Mouse (Mus musculus): ENCODE data around the gene Hspb6. TPM values are rescaled to one million over a fixed set of nuclear protein-coding genes. Genes with fewer than 3 reads are reported as not detected.
A peak's percentile ranks its signal among the peaks of the same experiment; 100 is the strongest.

Gene Hspb6
- polyA plus RNA-seq, 1 experiment = 3.7 TPM

DNA sequence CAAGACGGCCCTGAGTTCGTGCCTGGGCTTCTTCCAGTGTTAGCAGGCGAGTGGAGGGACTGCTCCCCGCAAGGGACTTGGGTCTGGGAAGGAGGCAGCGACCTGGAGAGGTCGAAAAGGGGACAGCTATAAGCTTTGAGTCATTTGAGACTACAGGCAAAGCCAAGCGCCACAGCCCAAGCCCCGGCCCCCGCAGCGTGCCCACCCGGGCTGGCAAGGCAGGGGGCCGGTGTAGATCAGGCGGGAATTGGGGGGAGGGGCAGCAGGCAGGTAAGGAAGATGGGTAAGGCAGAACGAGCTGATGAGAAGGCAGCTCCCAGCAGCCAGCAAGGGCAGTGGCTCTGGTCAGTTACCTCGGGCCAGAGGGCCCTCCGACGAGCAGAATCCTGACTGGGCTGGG lies 25.6 kb upstream of the Hspb6 start:
- H3K4me1 ChIP-seq (ENCODE audit: control insufficient read depth) = peaks cover 5% of the 10 kb centered on the region
- no peaks in the 10 kb centered on the region for H3K27me3 ChIP-seq (ENCODE audit: control insufficient read depth)
- TF ChIP-seq GATA1 (IDR thresholded peaks at IDR 0.05; ENCODE audit: low read length) = no peak
- no peak for TF ChIP-seq TAL1 (IDR thresholded peaks at IDR 0.05; ENCODE audit: low read length)
- H3K9me3 ChIP-seq (ENCODE audit: control insufficient read depth, low read length) = no peaks in the 10 kb centered on the region
- no peak overlapping the region for H3K4me3 ChIP-seq (replicated peaks)
- peaks cover 85% of the 10 kb centered on the region for H3K36me3 ChIP-seq (ENCODE audit: control insufficient read depth)

DNA sequence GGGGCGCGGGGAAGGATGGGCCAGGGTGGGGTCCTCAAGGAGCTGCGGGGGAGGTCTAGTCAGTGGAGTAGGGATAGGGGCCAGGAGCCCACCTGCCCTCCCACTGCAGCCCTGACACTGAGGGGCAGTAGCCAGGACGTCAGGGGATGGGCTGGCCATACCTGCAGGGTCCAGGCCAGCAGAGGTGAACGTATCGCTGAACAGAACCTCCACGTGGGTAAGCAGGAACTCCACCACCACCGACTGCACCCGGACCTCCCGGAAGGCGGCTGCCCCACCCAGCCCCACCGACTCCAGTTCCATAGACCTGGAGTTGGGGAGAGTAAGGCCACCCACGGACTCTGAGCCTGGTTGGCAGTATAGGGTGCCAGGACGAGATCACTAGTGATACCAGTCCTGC lies 25.0 kb upstream of the Hspb6 start:
- Histone ChIP-seq H3K36me3 (ENCODE audit: control insufficient read depth) (peaks cover 91% of the 10 kb centered on the region), H3K9me3 (ENCODE audit: control insufficient read depth, low read length) (no peaks in the 10 kb centered on the region), H3K4me3 (replicated peaks) (no peak overlapping the region), H3K4me1 (ENCODE audit: control insufficient read depth) (peaks cover 11% of the 10 kb centered on the region), H3K27me3 (ENCODE audit: control insufficient read depth) (no peaks in the 10 kb centered on the region)
- no peak for TF ChIP-seq GATA1 (IDR thresholded peaks at IDR 0.05; ENCODE audit: low read length)
- no peak for TF ChIP-seq TAL1 (IDR thresholded peaks at IDR 0.05; ENCODE audit: low read length)

DNA sequence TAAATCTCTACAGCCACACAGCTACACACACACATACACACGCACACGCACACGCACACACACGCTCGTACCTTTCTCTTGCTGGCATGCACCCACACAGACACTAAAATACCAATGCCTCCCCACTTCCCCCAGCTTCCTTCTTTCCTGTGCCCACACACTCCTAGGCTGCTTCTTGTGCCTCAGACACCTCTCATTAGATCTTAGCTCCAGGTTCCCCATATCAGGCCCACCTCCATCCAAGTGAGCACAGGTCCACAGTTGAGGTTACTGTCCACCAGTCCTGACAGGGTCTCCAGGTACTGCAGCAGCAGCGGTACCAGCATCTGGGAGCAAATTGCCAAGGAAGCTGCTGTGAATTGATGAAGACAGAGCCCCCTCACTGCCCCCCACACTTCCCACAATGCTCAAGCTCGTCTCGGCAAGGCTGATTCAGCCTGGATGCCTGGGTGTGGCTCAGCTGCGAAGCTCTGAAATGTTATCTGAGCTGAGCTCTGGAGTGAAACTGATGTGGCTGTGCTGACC lies 20.6 kb upstream of the Hspb6 start:
- Histone ChIP-seq H3K36me3 (ENCODE audit: control insufficient read depth) (peaks cover 69% of the 10 kb centered on the region), H3K4me3 (replicated peaks) (no peak overlapping the region), H3K4me1 (ENCODE audit: control insufficient read depth) (peaks cover 52% of the 10 kb centered on the region), H3K27me3 (ENCODE audit: control insufficient read depth) (peaks cover 6% of the 10 kb centered on the region; the same call in 1 of the 2 replicates), H3K9me3 (ENCODE audit: control insufficient read depth, low read length) (no peaks in the 10 kb centered on the region)
- no peak for TF ChIP-seq GATA1 (IDR thresholded peaks at IDR 0.05; ENCODE audit: low read length)
- TF ChIP-seq TAL1 (IDR thresholded peaks at IDR 0.05; ENCODE audit: low read length) = no peak

DNA sequence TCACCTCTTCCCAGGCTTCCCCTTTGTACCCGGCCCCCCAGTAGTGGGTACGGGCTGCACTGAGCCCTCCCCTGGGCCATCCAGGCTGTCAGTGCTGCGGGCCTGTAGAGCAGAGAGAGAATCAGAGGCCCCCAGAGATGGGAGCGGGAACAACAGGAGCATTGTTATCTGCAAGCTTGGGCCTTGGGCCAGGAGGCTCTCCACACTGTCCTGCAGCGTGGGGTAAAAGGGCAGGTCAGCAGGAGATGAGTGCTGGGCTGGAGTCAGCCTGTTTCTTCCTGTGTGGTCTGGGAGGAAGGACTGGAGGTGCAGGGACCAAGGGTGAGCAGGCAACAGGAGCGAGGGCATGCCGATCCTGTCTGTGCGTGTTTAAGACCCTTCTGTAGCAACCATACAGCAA lies 19.0 kb upstream of the Hspb6 start:
- peak overlapping the region; percentile 2 for H3K4me3 ChIP-seq (replicated peaks)

DNA sequence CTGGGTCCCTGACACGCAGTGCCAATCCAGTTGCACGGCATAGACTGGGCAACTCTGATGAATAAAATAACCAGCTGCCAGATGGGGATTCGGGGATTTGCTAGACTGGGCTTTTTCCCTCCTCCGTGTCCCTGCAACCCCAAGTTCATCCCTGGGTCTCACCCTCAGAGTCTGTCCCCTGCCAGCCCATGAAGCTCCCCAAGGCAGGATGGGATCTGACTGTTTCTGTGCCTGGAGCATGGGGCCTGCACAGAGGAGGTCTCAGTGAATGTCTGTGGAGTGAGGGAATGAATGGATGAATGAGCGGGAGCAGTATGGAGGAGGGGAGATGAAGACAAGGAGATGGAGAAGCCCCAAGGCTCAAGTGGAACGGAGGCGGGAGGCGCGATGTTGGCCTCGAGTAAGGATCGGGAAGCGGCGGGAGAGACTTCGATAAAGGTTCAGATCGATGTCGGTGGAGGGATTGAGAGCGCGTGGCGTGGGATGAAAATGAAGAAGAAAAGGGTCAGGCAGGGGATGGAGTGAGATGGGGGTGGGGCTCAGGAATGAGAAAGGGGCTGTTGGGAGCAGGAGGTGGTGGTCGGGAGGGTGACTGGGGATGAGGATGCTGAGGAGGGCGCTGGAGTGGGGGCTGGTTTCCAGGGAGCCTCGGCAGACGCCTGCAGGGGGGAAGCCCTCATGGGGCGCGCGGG lies 17.9 kb upstream of the Hspb6 start:
- Histone ChIP-seq H3K4me1 (ENCODE audit: control insufficient read depth) (peaks cover 53% of the 10 kb centered on the region), H3K9me3 (ENCODE audit: control insufficient read depth, low read length) (no peaks in the 10 kb centered on the region), H3K27me3 (ENCODE audit: control insufficient read depth) (peaks cover 6% of the 10 kb centered on the region; the same call in 1 of the 2 replicates), H3K4me3 (replicated peaks) (peak overlapping the region; percentile 87), H3K36me3 (ENCODE audit: control insufficient read depth) (peaks cover 47% of the 10 kb centered on the region)
- TF ChIP-seq TAL1 (IDR thresholded peaks at IDR 0.05; ENCODE audit: low read length) = no peak
- no peak for TF ChIP-seq GATA1 (IDR thresholded peaks at IDR 0.05; ENCODE audit: low read length)

More for the DNA sequence above, 19.0 kb upstream of the Hspb6 start:
- Histone ChIP-seq H3K27me3 (ENCODE audit: control insufficient read depth) (peaks cover 6% of the 10 kb centered on the region; the same call in 1 of the 2 replicates), H3K9me3 (ENCODE audit: control insufficient read depth, low read length) (no peaks in the 10 kb centered on the region), H3K36me3 (ENCODE audit: control insufficient read depth) (peaks cover 53% of the 10 kb centered on the region), H3K4me1 (ENCODE audit: control insufficient read depth) (peaks cover 56% of the 10 kb centered on the region)
- TF ChIP-seq TAL1 (IDR thresholded peaks at IDR 0.05; ENCODE audit: low read length) = no peak
- TF ChIP-seq GATA1 (IDR thresholded peaks at IDR 0.05; ENCODE audit: low read length) = no peak

DNA sequence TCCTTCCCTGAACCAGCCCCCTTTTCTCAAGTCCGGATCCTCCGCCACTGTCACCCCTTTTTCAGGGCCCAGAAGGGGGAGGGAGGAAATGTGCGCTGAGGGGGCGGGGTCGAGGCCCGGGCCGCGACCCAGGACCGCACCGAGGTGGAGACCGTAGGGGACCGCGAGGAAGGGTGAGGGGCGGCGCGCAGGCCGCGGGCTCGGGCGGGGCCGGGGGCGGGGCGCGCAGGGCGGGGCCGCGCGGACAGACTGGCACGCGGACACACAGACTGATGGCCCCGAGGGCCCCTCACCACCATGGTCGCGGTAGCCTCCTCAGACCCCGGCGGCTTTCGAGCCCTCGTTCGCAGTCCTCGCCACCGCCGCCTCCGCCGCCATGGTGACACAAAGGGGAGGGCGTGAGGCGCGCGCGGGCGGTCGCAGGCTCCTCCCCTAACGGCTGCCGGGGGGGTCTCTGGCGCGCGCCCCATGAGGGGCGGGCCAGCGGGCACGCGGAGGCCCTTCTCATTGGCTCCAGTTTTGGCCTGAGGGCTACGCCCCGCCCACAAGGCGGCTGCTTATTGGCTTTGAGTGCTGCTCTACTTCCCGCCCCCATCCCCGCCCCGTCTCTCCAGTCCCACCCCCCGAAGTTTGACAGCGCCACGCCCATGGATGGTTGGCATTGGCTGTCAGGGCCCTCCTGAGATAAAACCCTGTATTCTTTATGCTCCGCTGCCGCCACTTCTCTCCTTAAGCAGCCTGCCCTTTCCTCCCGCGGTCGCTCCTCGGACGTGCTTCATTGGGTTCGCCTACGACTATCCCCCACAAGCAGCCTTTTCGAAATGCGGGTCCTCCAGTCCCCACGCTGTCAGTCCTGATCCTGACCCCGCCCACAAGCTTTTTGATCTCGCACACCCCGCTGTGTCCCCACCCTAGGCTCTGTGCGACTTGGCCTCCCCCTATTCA lies 17.1 kb upstream of the Hspb6 start, which contains the start of gene Arhgap33:
Gene Arhgap33, minus strand, starts transcription at position 428 of the 945 bp plus-strand sequence.
- peaks cover 53% of the 10 kb centered on the region for H3K4me1 ChIP-seq (ENCODE audit: control insufficient read depth)
- no peaks in the 10 kb centered on the region for H3K9me3 ChIP-seq (ENCODE audit: control insufficient read depth, low read length)
- H3K4me3 ChIP-seq (replicated peaks) = peak within 1 kb of the TSS; percentile 87
- TF ChIP-seq TAL1 (IDR thresholded peaks at IDR 0.05; ENCODE audit: low read length) (no peak), GATA1 (IDR thresholded peaks at IDR 0.05; ENCODE audit: low read length) (no peak)
- peaks cover 47% of the 10 kb centered on the region for H3K36me3 ChIP-seq (ENCODE audit: control insufficient read depth)
- H3K27me3 ChIP-seq (ENCODE audit: control insufficient read depth) = peaks cover 6% of the 10 kb centered on the region; the same call in 1 of the 2 replicates

DNA sequence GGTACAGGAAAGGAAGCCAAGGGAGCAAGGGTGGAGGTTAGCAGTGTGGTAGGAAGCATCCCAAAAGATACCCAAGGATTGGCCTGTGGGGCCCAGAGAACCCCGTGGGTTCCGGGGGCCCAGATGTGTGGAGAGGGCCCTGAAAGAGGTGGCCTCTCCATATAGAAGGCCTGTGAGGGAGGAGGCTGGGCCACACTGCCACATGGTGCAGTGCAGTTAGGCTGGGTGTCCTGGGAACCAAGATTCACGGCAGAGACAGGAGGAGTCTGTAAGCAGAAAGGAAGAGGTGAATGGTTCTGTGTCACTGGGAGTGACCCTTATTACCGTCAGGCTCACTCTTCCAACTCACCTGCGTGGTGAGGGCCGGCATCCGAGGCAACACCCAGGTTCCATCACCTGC lies 11.4 kb upstream of the Hspb6 start:
- no peaks in the 10 kb centered on the region for H3K9me3 ChIP-seq (ENCODE audit: control insufficient read depth, low read length)
- H3K36me3 ChIP-seq (ENCODE audit: control insufficient read depth) = peaks cover 52% of the 10 kb centered on the region
- H3K4me1 ChIP-seq (ENCODE audit: control insufficient read depth) = peaks cover 26% of the 10 kb centered on the region
- TF ChIP-seq TAL1 (IDR thresholded peaks at IDR 0.05; ENCODE audit: low read length) (no peak), GATA1 (IDR thresholded peaks at IDR 0.05; ENCODE audit: low read length) (no peak)
- no peaks in the 10 kb centered on the region for H3K27me3 ChIP-seq (ENCODE audit: control insufficient read depth)
- no peak overlapping the region for H3K4me3 ChIP-seq (replicated peaks)

DNA sequence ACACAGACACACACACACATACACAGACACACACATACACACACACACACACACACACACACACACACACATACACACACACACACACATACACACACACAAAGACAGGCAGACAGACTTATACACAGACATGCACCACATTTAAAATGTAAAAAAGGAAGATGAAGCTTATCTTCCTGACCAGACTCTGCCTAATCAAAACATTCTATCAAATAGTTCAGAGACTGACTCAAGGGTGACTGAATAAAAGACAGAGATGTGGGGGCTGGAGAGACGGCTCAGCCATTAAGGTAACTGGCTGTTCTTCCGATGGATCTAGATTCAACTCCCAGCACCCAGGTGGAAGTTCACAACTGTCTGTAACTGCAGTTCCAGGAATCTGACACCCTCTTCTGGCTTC lies 7.7 kb upstream of the Hspb6 start:
- no peaks in the 10 kb centered on the region for H3K27me3 ChIP-seq (ENCODE audit: control insufficient read depth)
- H3K9me3 ChIP-seq (ENCODE audit: control insufficient read depth, low read length) = no peaks in the 10 kb centered on the region
- H3K4me3 ChIP-seq (replicated peaks) = no peak overlapping the region
- TF ChIP-seq GATA1 (IDR thresholded peaks at IDR 0.05; ENCODE audit: low read length) (no peak), TAL1 (IDR thresholded peaks at IDR 0.05; ENCODE audit: low read length) (no peak)
- H3K4me1 ChIP-seq (ENCODE audit: control insufficient read depth) = peaks cover 14% of the 10 kb centered on the region
- H3K36me3 ChIP-seq (ENCODE audit: control insufficient read depth) = peaks cover 72% of the 10 kb centered on the region

DNA sequence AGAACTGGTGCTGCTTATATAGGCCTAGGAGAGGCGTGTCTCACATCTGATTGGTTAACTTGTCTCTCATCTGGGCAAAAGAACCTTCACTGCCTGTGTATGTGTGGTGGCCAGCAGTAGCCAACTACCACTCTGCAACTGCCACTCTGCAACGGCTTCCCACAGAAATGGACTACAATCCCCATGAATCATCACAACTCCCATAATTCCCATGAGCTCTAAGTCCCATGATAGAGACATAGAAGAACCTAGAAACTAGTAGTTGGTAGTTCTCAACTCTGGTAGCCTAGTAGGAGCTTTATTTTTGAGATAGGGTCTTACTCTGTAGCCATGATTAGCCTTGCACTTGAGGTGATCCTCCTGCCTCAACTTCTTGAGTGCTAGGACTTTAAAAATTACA lies 2.1 kb upstream of the Hspb6 start:
- Histone ChIP-seq H3K9me3 (ENCODE audit: control insufficient read depth, low read length) (no peaks in the 10 kb centered on the region), H3K4me3 (replicated peaks) (no peak overlapping the region), H3K4me1 (ENCODE audit: control insufficient read depth) (peaks cover 39% of the 10 kb centered on the region), H3K36me3 (ENCODE audit: control insufficient read depth) (peaks cover 46% of the 10 kb centered on the region), H3K27me3 (ENCODE audit: control insufficient read depth) (no peaks in the 10 kb centered on the region)
- no peak for TF ChIP-seq GATA1 (IDR thresholded peaks at IDR 0.05; ENCODE audit: low read length)
- no peak for TF ChIP-seq TAL1 (IDR thresholded peaks at IDR 0.05; ENCODE audit: low read length)
